Mouse (Mus musculus) left cerebral cortex, adult 8-10 months (tissue): ENCODE data around the gene Mrs2. TPM values are rescaled to one million over a fixed set of nuclear protein-coding genes. Genes with fewer than 3 reads are reported as not detected.
"Not testable (repeated sequence)": the region's sequence is repeated elsewhere in the genome, so short reads cannot be mapped to it uniquely, and the experiment has no call there.

Source experiments
- DNase-seq, 2 experiments: peaks; one replicate each; pipeline ENCODE4 v3.0.0; 2022; ENCODE audit warnings: low spot score in 2 of 2
- total RNA-seq, 4 experiments: library from RNA; stranded (reverse); gene quantifications; 2 replicates each; pipeline ENCODE4 v1.2.4; 2022

Gene Mrs2
- total RNA-seq, 4 experiments from 2014 or later: 48.6 to 57.3 (median 50.8) TPM

DNA sequence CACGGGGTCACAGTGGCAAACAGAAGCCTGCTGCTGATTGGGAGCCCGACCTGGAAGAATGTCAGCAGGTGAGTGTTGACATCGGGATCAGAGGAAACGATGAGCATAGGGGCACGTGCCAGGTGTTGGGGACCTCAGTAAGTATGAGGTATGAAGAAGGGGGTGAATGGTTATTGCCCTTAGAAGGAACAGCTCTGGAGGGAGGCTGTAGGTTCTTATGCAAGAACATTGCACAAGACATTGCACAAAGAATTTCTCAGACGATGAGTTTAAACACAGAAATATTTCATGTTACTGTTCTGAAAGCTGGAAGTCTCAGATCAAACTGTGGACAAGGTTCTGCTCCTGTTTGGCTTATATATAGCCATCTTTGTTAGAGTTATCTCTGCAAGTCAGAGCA lies 39.1 kb downstream of the Mrs2 start:
- DNase-seq: no peak

DNA sequence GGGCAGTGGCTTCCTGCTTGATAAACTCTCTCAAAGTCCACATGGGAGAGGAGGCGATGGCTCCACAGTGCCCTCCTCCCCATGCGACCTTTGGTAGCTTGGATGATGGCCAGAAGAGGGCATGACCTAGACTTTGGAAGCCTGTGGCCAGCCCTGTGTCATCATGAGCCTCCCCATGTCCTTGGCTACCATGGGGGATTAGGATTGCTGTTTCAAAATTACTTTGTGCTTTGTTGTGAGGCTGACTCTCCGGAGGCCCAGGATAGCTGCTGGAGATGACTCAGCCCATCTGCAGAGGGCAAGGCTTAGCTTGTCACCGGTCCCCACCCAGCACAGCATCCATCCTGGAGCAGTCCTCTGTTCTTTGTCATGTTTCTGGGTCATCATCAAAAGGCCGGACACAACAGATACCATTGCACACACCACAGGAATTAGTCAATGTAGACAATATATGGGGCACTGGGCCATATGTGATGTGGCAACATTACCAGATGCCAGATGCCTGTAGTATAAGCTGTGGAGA lies 42.3 kb downstream of the Mrs2 start:
- no peak for DNase-seq

DNA sequence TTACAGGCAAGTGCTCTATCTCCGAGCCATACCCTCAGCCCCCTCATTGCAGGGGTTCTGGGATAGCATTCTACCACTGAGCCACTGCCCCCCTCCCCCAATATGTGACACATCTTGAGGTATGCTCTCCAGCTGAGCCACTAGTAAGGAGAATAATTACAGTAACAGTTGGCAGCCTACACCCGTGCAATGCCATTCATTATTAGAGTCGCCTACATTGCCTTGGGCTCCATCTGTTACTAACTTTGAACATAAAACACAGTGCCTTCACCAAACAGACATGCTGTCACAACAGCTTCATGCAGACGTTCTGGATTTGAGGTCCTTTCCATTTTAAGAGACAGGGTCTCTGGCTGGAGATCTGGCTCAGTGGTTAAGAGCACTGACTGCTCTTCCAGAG lies 43.8 kb downstream of the Mrs2 start:
- no peak for DNase-seq

DNA sequence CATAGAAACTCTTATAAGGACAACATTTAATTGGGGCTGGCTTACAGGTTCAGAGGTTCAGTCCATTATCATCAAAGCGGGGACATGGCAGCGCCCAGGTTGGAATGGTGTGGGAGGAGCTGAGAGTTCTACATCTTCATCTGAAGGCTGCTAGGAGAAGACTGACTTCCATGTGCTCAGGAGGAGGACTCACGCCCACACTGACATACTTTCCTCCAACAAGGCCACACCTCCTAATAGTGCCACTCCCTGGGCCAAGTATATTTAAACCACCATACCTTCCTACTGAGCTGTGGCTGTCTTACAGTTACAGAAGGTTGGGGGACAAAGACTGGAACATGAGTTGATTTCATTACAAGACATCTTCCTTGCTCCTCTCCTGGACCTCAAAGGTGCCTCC lies 48.4 kb downstream of the Mrs2 start:
- DNase-seq: not testable (repeated sequence)

DNA sequence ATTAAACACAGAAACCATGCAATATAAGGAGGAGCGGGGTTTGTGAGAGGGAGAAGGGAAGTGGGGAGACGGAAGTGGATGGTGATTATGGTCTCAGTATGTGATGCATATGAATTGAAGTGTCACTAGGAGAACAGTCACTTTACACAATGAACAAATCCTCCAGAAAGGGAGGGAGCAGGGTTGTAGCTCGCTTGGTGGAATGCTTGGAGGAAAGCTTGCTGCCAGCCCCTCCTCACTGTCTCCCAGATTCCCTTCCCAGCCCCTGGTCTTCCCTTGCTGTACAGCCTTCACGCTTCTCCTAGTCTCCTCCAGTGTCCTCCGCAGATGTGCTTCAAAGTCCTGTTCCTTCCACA lies 54.4 kb downstream of the Mrs2 start:
- DNase-seq: no peak

DNA sequence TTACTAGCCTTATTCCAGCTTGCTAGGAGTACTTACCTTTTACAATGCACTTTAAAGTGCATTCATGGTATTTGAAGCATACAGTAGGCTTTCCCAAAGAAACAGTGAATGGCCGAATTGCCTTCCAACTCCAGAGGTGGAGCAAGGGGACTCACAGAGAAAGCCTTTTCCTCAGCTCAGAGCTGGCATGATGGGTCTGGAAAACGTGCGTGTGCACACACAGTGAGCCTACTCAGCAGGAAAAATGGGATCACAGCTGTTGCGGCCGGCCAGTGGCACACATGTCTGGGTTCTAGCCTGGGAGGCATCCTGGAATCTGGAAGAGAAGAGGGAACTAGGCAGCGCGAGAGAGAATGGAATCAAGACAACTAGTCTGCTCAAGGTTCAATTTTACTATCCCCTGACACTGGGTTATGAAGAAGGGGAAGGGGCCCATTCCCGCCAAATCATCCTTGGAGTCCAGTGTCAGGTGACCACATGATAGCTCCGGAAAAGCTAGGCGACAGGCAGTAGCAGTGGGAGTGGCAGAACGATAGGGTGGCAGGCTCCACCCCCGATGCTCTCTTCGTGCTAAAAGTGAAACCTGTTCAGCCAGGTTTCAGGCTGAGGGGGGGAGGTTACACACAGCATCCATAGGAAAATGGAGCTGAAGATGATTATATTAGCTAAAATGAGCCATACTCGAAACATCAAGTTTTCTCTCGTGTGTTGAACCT lies 54.9 kb downstream of the Mrs2 start:
- no peak for DNase-seq

DNA sequence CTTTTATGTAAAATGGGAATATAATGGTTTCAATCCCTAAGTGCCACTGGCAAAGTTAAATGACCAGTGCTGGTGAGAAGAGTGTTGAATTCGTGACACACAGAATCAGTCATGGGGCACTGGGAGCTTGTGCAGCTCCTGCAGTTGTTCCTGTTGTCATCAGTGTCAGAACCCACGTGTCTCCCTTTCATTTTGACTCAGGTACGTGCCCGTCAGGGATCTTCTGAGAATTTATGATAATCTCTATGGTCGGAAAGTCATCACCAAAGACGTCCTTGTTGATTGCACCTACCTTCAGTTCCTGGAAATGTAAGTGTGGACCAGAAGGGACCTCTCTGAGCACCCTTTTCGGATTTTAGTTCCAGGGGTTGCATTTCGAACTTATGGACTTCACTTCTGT lies 58.1 kb downstream of the Mrs2 start:
- no peak for DNase-seq

DNA sequence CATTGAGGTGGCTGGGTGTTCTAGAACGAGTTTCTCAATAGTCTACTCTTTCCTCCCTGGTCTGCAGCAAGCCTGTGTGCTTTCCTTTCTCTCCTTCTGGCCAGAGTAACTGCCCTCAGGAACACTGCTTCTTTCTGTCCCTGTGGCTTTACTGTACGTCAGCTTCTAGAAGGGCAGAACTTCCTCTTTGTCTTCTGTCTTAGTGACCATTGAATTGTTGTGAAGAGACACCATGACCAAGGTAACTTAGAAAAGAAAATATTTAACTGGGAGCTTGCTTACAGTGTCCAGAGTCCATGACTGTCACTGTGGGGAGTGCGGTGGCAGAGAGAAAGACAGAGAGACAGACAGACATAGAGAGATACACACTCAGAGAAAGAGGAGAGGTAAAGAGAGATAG lies 60.1 kb downstream of the Mrs2 start:
- no peak for DNase-seq

DNA sequence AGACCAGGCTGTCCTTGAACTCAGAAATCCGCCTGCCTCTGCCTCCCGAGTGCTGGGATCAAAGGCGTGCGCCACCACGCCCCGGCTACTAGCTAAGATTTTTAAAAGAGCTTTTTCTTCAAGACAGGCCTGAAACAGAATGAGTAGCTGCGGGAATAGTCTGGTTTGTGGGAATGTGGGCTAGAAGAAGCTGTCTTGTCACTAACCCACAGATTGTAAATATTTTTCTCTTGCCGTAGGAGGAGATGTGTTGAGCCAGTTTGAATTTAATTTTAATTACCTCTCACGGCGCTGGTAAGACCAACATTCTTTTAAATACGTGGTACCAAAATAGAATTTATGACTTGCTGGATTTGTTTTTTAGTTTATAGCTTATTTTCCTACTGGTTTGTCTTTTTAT lies 61.5 kb downstream of the Mrs2 start:
- no peak for DNase-seq

DNA sequence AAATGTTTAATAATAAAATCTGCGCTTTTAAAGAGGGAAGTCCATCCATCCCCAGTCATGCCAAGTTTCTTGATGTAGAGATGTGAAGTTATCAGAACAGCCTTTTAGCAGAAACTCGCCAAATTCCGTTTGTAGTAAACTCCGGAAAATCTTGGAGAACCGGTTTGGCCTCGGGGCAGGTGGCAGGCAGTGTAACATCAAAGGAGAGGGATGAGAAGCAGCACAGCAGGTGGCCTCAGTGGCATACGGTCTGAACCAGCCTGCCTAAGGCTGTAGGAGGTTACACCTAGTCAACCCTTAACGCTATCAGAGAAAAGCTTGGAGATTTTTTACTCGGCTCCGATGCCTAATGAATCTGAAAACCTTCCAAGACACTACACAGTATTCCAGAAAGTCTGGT lies 64.7 kb downstream of the Mrs2 start:
- DNase-seq: no peak

DNA sequence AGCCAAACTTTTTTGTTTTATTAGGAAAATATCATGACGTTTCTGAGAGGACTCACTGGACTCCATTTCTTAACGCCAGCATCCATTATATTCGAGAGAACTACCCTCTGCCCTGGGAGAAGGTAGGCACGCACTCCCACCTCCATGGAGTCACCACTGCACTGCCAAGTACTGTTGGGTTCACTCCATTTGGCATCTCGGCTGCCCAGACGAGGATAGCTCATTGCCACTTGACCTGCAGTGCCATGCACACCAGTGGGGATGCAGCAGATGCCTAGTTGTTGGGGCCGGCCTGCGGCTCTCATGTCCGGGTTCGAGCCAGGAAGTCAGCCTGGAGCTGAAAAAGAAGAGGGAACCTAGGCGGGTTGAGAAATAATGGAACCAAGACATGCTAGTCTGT lies 65.1 kb downstream of the Mrs2 start:
- DNase-seq: no peak

DNA sequence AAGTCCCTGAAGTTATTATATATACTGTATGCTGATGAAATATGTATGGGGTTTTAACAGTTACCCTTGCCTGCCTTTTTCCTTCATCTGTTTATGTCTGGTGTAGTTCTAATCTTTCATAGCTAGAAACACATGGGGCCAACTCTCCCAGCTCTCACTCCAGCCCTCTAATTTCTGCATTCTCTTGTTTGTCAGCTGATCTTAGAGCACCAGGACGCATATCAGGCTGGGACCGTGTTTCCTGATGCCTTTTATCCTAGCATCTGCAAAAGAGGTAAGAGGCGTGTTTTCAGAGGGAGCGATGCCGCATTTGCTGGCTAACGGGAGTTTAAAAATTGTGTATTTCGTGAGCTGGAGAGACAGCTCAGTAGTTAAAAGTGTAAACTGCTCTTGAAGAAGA lies 67.5 kb downstream of the Mrs2 start:
- DNase-seq: no peak

DNA sequence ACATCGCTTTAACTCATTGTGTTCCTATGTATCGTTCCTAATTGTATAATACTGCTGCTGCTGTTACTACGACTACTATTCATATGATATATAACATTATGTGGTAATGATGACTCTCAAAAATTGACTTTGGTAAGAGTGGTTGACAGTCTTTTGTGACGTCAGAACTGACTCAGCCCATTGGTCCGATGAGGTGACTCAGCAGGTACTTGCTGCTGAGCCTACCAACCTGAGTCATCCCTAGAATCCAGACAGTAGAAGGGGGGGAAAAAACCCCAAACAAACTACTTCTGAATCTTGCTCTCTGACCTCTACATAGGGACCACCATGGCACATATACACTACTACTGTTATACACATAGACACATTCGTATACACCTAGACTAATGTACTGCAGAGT lies 71.3 kb downstream of the Mrs2 start:
- DNase-seq: no peak

DNA sequence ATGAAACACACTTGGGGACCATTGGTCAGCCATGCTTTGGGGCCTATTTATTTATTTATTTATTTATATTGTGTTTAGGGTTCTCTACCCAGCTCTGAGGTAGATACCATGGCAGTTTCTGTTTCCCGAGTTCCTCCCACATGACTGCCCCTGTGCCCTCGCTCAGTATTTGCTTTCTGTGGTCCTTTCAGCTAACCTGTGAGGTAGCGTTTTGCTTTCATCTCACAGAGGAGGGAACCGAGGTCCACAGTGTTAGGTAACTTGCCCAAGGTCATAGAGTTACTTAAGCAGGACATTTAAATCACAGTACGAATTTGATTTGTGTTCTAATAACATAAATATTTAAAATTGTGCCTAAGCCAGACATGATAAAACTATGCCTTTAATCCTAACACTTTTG lies 73.0 kb downstream of the Mrs2 start:
- DNase-seq: no peak

DNA sequence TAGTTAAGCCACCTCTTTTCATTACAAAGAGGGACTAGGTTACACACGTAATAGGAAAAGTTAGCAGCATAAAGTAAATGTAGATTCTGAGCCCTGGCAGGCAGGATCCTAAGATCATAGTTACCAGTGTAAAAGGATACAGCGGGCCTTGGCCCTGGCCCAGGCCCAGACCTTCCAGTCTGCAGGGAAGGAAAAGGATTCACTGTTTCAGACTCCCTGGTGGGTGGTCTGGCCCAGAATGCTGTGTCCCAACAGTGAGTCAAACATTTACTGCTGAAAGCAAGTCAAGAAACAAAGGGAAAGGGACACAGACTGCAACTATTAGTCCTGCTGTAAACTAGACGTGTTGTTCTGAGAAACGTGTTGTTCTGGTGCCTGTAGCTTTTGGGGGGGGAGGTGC lies 74.6 kb downstream of the Mrs2 start:
- no peak for DNase-seq

DNA sequence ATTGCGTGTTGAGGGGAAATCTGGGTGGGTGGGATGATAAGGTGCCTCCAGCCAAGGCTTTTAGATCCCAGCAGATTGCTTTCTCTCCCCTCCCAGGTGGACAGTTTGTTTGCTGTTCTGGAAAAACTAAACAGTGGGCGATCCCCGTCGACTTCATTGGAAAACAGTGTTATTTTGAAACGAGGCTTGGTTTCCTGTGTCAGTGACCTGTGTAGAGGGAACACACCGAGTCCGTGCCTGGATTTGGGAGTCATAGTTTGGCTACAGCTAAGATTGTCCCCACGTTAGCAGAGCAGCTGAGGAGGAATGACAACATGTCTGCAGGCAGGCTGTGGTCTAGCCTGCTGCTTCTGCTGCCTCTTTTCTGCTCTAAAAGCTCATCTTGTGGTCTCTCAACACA lies 76.9 kb downstream of the Mrs2 start:
- DNase-seq: no peak

DNA sequence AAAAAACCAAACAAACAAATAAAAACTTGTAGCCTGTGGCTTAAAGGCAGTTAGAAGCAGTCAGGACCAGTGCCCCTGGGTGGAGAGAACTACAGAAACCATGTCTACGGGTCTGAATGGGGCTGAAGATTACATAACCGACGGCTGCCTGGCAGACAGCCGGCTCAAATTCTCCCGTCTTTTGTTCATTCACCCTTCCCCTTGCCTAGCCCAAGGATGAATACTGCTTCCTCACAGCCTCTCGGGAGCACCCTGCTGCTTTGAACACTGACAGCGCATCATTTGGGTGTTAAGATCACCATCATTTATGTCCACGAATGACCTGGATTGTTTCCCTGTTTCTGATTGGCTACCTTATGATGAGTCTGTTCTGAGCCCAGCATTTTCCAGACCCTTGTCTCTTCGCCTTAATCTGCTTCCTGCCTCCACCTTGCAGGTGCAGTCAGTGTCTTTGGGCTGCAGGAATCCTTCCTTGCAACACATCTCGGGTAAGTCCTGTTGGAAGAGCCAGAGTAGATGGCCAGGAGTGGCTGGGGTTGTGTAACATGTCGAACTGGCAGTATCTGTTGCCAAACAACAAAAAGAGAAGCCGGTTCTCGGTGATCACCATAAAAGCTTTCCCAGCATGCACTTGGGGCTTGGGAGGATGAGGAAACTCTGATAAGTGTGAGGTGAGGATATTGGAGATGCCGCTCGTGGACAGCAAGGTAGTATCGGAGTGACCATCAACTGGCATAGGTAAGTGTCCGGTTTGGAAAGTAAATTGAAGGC lies 77.5 kb downstream of the Mrs2 start, which contains the start of gene Gpld1:
TSS of gene Gpld1 (plus strand) at position 641 of the 771 bp plus-strand sequence.
- DNase-seq: peak; percentile 40

DNA sequence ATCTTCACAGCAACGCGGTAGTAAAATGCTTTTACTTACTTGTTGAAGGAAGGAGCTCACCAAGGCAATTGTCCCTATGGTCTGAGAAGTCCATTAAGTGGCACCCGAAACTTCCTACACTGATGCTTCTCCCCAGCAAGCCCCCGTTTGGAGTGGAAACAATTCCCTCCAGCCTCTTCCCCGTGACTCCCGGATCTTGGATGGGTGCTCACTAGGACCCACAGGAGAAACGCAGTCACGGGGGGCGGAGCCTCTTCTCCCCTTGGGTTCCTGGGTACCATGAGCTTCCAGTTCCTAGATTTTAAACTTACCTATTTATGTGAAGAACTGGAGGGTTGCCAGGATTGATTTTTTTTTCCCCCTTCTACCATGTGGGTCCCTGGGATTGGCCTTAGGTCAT lies 80.7 kb downstream of the Mrs2 start:
- DNase-seq: no peak

DNA sequence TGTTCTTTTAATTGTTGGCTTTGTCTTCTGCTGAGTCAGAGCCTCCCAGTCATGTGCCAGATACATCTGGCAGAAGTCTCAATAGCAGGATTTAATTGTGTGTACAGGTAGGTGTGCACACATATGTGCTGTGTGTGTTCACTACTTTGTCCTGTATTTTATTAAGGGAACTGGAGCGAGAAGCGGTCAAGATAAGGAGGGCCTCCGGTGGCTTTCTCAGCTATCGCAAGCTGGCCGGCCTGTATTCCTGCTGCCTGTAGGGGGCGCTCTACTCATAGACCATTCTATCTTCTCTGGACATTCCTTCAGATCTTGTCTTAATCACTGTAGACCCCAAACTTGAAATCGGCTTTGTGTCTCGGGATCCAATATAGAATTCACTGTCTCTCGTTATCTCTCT lies 81.5 kb downstream of the Mrs2 start:
- DNase-seq: peak; percentile 42 to 59

DNA sequence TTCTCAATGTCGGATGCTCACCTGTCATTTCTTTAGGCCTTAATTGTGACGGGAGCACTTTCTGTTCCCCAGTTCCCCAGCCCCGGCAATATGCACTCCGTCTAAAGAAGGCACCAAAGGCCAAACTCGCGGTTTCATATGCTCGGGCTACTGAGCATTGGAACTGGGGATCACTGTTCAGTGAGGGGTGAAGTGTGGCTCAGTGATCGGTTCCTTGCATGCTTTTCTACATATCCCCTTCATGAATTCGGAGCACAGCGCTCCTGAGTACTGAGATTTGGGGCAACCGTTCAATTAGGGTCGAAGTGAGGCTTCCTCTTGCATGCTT lies 82.4 kb downstream of the Mrs2 start:
- no peak for DNase-seq
